Mouse (Mus musculus) kidney, adult 2 months (tissue): ENCODE measurements around the gene Mark4. TPM values are rescaled to one million over a fixed set of nuclear protein-coding genes. Genes with fewer than 3 reads are reported as not detected.

Experiments
- DNase-seq: peaks from one replicate; pipeline ENCODE4 v3.0.0; 2021
- H3K27ac ChIP-seq: fragments of 200-500 bp; 2 replicates; pipeline ENCODE4 v1.5.1; 2012; ENCODE audit warnings: low read depth, low read length, control low read depth, inconsistent platforms; ENCODE audit not compliant: insufficient read depth
- H3K27me3 ChIP-seq: fragments of 200-500 bp; replicated peaks from 2 replicates; pipeline ENCODE4 v1.6.1; 2012; ENCODE audit warnings: mild to moderate bottlenecking, moderate library complexity, low read length, inconsistent platforms; ENCODE audit not compliant: control insufficient read depth, insufficient read depth
- H3K36me3 ChIP-seq: fragments of 200-500 bp; 2 replicates; pipeline ENCODE4 v1.6.1; 2012; ENCODE audit warnings: mild to moderate bottlenecking, moderate library complexity, low read length, inconsistent platforms; ENCODE audit not compliant: control insufficient read depth, insufficient read depth
- H3K4me1 ChIP-seq: fragments of 200-500 bp; 2 replicates; pipeline ENCODE4 v1.6.1; 2011; ENCODE audit warnings: low read length; ENCODE audit not compliant: control insufficient read depth, insufficient read depth
- H3K4me3 ChIP-seq: fragments of 200-500 bp; 2 replicates; pipeline ENCODE4 v1.5.1; 2011; ENCODE audit warnings: mild to moderate bottlenecking, low read depth, low read length, control low read depth; ENCODE audit not compliant: insufficient read depth
- CTCF ChIP-seq: fragments of 200-500 bp; conservative IDR thresholded peaks from 2 replicates; pipeline ENCODE4 v1.5.1; 2011; ENCODE audit warnings: low read depth, mild to moderate bottlenecking, control low read depth, low read length, moderate library complexity, mixed read lengths; ENCODE audit not compliant: insufficient read depth, insufficient read length
- POLR2A ChIP-seq: fragments of 200-500 bp; IDR thresholded peaks from one replicate; pipeline ENCODE4 v1.6.1; 2011; ENCODE audit warnings: low read depth, low read length, control low read depth
- WGBS: fragments of 180-500 bp; shearing (Covaris S2); methylation state at CpG from one replicate; pipeline ENCODE4 v1.1.7; 2018; 5-methylcytosine and 5-hydroxymethylcytosine counted together
- polyA plus RNA-seq: library from polyadenylated mRNA; depleted of rRNA; stranded (reverse); fragments of >200 nt; gene quantifications from 2 replicates; pipeline ENCODE4 v1.2.3, GENCODE M21; 2012

Mark4 gene
- polyA plus RNA-seq, 1 experiment = 16.1 TPM

- no peak overlapping the region for H3K4me3 ChIP-seq
- no peaks in the 10 kb centered on the region for H3K27me3 ChIP-seq
- H3K27ac ChIP-seq = no peak overlapping the region
- no peak for TF ChIP-seq CTCF
- TF ChIP-seq POLR2A = no peak
- no peak for DNase-seq
- no peaks in the 10 kb centered on the region for H3K36me3 ChIP-seq
- 85% methylated on average over 5 of the region's 5 CpGs for WGBS
- H3K4me1 ChIP-seq = no peaks in the 10 kb centered on the region
Observed at GRCm38 (mm10) chr7:19411783-19412182, 46.8 kb downstream of the Mark4 start.

GRCm38 (mm10) chr7:19410766-19411344, 47.8 kb downstream of the Mark4 start:
- Histone ChIP-seq H3K36me3 (no peaks in the 10 kb centered on the region), H3K27ac (no peak overlapping the region), H3K27me3 (no peaks in the 10 kb centered on the region), H3K4me1 (no peaks in the 10 kb centered on the region), H3K4me3 (no peak overlapping the region)
- TF ChIP-seq POLR2A = no peak
- WGBS = 67% methylated on average over 11 of the region's 11 CpGs
- no peak for DNase-seq

GRCm38 (mm10) chr7:19409753-19410152, 48.9 kb downstream of the Mark4 start:
- Histone ChIP-seq H3K4me3 (no peak overlapping the region), H3K27ac (no peak overlapping the region), H3K27me3 (no peaks in the 10 kb centered on the region), H3K4me1 (no peaks in the 10 kb centered on the region), H3K36me3 (no peaks in the 10 kb centered on the region)
- WGBS = 35% methylated on average over 6 of the region's 6 CpGs
- DNase-seq = no peak
- TF ChIP-seq POLR2A = no peak
- TF ChIP-seq CTCF = no peak

GRCm38 (mm10) chr7:19405417-19405816, 53.2 kb downstream of the Mark4 start:
- DNase-seq = peak; percentile 83
- Histone ChIP-seq H3K27ac (no peak overlapping the region), H3K4me1 (no peaks in the 10 kb centered on the region), H3K27me3 (no peaks in the 10 kb centered on the region), H3K36me3 (no peaks in the 10 kb centered on the region), H3K4me3 (no peak overlapping the region)
- TF ChIP-seq POLR2A = no peak
- TF ChIP-seq CTCF = peak; percentile 97
- 3% methylated on average over 18 of the region's 19 CpGs for WGBS

- 52% methylated on average over 7 of the region's 7 CpGs for WGBS
- H3K4me1 ChIP-seq = no peaks in the 10 kb centered on the region
- H3K4me3 ChIP-seq = peak within 1 kb of the TSS; percentile 50
- no peak within 1 kb of the TSS for H3K27ac ChIP-seq
- no peaks in the 10 kb centered on the region for H3K27me3 ChIP-seq
- TF ChIP-seq CTCF (no peak), POLR2A (no peak)
- DNase-seq = no peak
- no peaks in the 10 kb centered on the region for H3K36me3 ChIP-seq
Observed at GRCm38 (mm10) chr7:19404476-19404875, 54.1 kb downstream of the Mark4 start, which contains the start of gene Ckm. TSS of gene Ckm (plus strand) at chr7:19404776.

- DNase-seq = peak; percentile 89
- under 1% methylated on average over 62 of the region's 62 CpGs for WGBS
Observed at GRCm38 (mm10) chr7:19403731-19404296, 54.8 kb downstream of the Mark4 start, which contains the start of gene Klc3. TSS of gene Klc3 (minus strand) at chr7:19404104.

GRCm38 (mm10) chr7:19402535-19403112, 56.0 kb downstream of the Mark4 start:
- Histone ChIP-seq H3K27ac (no peak overlapping the region), H3K27me3 (no peaks in the 10 kb centered on the region), H3K36me3 (no peaks in the 10 kb centered on the region), H3K4me1 (no peaks in the 10 kb centered on the region), H3K4me3 (no peak overlapping the region)
- 82% methylated on average over 9 of the region's 9 CpGs for WGBS
- no peak for TF ChIP-seq POLR2A
- TF ChIP-seq CTCF = no peak
- no peak for DNase-seq

More at GRCm38 (mm10) chr7:19403731-19404296, 54.8 kb downstream of the Mark4 start, which contains the start of gene Klc3:
- Histone ChIP-seq H3K4me3 (peak within 1 kb of the TSS; percentile 50), H3K27ac (no peak within 1 kb of the TSS), H3K36me3 (no peaks in the 10 kb centered on the region), H3K4me1 (no peaks in the 10 kb centered on the region), H3K27me3 (no peaks in the 10 kb centered on the region)
- TF ChIP-seq POLR2A (no peak), CTCF (no peak)
